Mouse (Mus musculus): ENCODE measurements around the gene Snca. TPM values are rescaled to one million over a fixed set of nuclear protein-coding genes. Genes with fewer than 3 reads are reported as not detected.
"Not testable (repeated sequence)": the region's sequence is repeated elsewhere in the genome, so short reads cannot be mapped to it uniquely, and the experiment has no call there.

Gene Snca
- polyA plus RNA-seq, 1 experiment: 66.5 TPM

GRCm38 (mm10) chr6:60741427-60742071, 88.1 kb downstream of the Snca start:
- TF ChIP-seq GATA1 (IDR thresholded peaks at IDR 0.05; ENCODE audit: low read length) (no peak), TAL1 (IDR thresholded peaks at IDR 0.05; ENCODE audit: low read length) (no peak)
- H3K27me3 ChIP-seq (ENCODE audit: control insufficient read depth): no peaks in the 10 kb centered on the region
- no peaks in the 10 kb centered on the region for H3K4me1 ChIP-seq (ENCODE audit: control insufficient read depth)
- H3K9me3 ChIP-seq (ENCODE audit: control insufficient read depth, low read length): no peaks in the 10 kb centered on the region
- H3K36me3 ChIP-seq (ENCODE audit: control insufficient read depth): peaks cover 98% of the 10 kb centered on the region
- no peak overlapping the region for H3K4me3 ChIP-seq (replicated peaks)

DNA sequence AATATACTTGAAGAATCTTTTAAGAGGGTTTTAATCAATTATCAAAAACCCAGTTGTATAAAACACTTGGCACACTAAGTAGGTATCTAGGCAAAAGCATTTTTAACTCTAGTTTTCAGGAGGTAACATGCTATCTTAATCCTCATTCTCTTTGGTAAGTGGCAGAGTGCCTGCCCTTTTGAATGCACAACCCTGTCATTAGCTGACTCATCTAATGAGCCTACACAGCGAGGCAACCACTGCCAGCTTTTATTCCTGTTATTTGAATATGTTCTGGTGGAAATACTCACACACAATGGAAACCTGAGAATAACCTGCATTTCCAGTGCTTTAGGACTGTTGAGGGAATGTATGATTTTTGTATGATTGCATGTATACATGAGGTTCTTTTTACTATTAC, 89.9 kb downstream of the Snca start:
- H3K36me3 ChIP-seq (ENCODE audit: control insufficient read depth): peaks cover 96% of the 10 kb centered on the region
- H3K4me3 ChIP-seq (replicated peaks): no peak overlapping the region
- H3K27me3 ChIP-seq (ENCODE audit: control insufficient read depth): no peaks in the 10 kb centered on the region
- no peaks in the 10 kb centered on the region for H3K9me3 ChIP-seq (ENCODE audit: control insufficient read depth, low read length)
- TF ChIP-seq GATA1 (IDR thresholded peaks at IDR 0.05; ENCODE audit: low read length) (no peak), TAL1 (IDR thresholded peaks at IDR 0.05; ENCODE audit: low read length) (no peak)
- H3K4me1 ChIP-seq (ENCODE audit: control insufficient read depth): no peaks in the 10 kb centered on the region

DNA sequence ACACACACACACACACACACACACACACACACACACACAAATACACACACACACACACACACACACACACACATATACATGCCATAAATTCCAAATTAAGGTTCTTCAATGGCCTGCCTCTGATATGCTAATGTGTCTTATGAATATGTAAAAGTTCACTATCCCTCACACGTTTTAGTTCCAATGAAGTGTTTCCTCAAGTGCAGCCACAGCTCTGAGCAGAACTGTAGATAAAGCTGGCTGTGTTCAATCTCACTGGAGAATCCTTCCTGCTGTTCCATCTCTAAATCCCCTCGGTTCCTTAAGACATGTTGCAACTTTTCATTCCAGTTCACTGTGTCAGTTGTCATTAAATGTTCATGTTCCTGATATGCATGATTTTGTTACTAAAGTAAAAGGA, 98.5 kb downstream of the Snca start:
- H3K4me3 ChIP-seq (replicated peaks): no peak overlapping the region
- H3K9me3 ChIP-seq (ENCODE audit: control insufficient read depth, low read length): no peaks in the 10 kb centered on the region
- peaks cover 62% of the 10 kb centered on the region for H3K36me3 ChIP-seq (ENCODE audit: control insufficient read depth)
- no peak for TF ChIP-seq GATA1 (IDR thresholded peaks at IDR 0.05; ENCODE audit: low read length)
- no peak for TF ChIP-seq TAL1 (IDR thresholded peaks at IDR 0.05; ENCODE audit: low read length)
- no peaks in the 10 kb centered on the region for H3K27me3 ChIP-seq (ENCODE audit: control insufficient read depth)
- H3K4me1 ChIP-seq (ENCODE audit: control insufficient read depth): no peaks in the 10 kb centered on the region

GRCm38 (mm10) chr6:60724110-60724829, 105.4 kb downstream of the Snca start:
- TF ChIP-seq TAL1 (IDR thresholded peaks at IDR 0.05; ENCODE audit: low read length) (no peak), GATA1 (IDR thresholded peaks at IDR 0.05; ENCODE audit: low read length) (no peak)
- H3K4me3 ChIP-seq (replicated peaks): no peak overlapping the region

GRCm38 (mm10) chr6:60717566-60717965, 112.1 kb downstream of the Snca start:
- Histone ChIP-seq H3K36me3 (ENCODE audit: control insufficient read depth) (no peaks in the 10 kb centered on the region), H3K9me3 (ENCODE audit: control insufficient read depth, low read length) (no peaks in the 10 kb centered on the region), H3K27me3 (ENCODE audit: control insufficient read depth) (no peaks in the 10 kb centered on the region), H3K4me3 (replicated peaks) (no peak overlapping the region), H3K4me1 (ENCODE audit: control insufficient read depth) (no peaks in the 10 kb centered on the region)
- TF ChIP-seq GATA1 (IDR thresholded peaks at IDR 0.05; ENCODE audit: low read length) (no peak), TAL1 (IDR thresholded peaks at IDR 0.05; ENCODE audit: low read length) (no peak)

More at GRCm38 (mm10) chr6:60724110-60724829, 105.4 kb downstream of the Snca start:
- Histone ChIP-seq H3K36me3 (ENCODE audit: control insufficient read depth) (no peaks in the 10 kb centered on the region), H3K4me1 (ENCODE audit: control insufficient read depth) (no peaks in the 10 kb centered on the region), H3K27me3 (ENCODE audit: control insufficient read depth) (no peaks in the 10 kb centered on the region), H3K9me3 (ENCODE audit: control insufficient read depth, low read length) (no peaks in the 10 kb centered on the region)

DNA sequence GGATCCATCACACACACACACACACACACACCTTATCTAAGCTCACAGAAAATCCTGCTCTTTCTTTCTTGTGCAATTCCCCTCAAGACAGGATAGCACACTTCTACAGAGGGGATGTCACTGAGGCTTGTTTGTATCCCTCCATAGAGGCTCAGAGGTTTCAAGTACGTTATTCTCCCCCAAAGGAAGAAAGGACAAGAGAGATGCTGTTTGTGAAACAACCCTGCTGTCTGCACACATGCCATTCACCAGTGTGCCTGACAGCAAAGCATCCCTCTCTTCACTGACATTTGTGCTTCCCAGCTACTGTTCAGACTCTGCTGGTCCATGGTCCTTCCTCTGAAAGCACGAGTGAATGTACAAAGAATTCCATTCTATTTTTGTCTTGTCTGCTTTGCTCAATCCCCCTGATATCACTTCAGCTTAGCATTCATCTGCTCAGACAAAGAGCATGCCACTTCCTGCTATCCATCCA, 119.6 kb downstream of the Snca start:
- Histone ChIP-seq H3K9me3 (ENCODE audit: control insufficient read depth, low read length) (no peaks in the 10 kb centered on the region), H3K4me1 (ENCODE audit: control insufficient read depth) (no peaks in the 10 kb centered on the region), H3K27me3 (ENCODE audit: control insufficient read depth) (no peaks in the 10 kb centered on the region), H3K36me3 (ENCODE audit: control insufficient read depth) (no peaks in the 10 kb centered on the region), H3K4me3 (replicated peaks) (no peak overlapping the region)
- no peak for TF ChIP-seq TAL1 (IDR thresholded peaks at IDR 0.05; ENCODE audit: low read length)
- no peak for TF ChIP-seq GATA1 (IDR thresholded peaks at IDR 0.05; ENCODE audit: low read length)

GRCm38 (mm10) chr6:60698072-60698471, 131.6 kb downstream of the Snca start:
- TF ChIP-seq GATA1 (IDR thresholded peaks at IDR 0.05; ENCODE audit: low read length) (no peak), TAL1 (IDR thresholded peaks at IDR 0.05; ENCODE audit: low read length) (no peak)
- H3K9me3 ChIP-seq (ENCODE audit: control insufficient read depth, low read length): peaks cover 5% of the 10 kb centered on the region
- H3K4me3 ChIP-seq (replicated peaks): no peak overlapping the region
- no peaks in the 10 kb centered on the region for H3K27me3 ChIP-seq (ENCODE audit: control insufficient read depth)
- H3K4me1 ChIP-seq (ENCODE audit: control insufficient read depth): no peaks in the 10 kb centered on the region
- no peaks in the 10 kb centered on the region for H3K36me3 ChIP-seq (ENCODE audit: control insufficient read depth)

DNA sequence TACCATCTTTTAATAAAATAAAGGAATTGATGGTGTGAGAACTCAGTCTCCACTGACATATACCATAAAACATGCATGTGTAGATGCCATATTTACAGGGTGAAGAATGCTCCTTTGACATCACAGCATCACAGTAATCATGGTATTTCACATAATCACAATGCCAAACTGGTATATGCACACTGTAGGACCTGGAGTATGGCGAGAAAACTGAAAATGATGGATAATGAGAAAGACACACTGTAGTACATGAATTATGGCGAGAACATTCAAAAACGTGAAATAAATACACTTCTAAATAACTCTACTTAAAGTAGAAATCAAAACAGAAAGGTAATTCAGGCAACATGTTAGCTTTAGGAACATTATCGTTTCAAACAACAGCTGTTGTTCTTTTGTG, 142.6 kb downstream of the Snca start:
- H3K36me3 ChIP-seq (ENCODE audit: control insufficient read depth); H3K9me3 ChIP-seq (ENCODE audit: control insufficient read depth, low read length); H3K4me1 ChIP-seq (ENCODE audit: control insufficient read depth); H3K27me3 ChIP-seq (ENCODE audit: control insufficient read depth); H3K4me3 ChIP-seq (replicated peaks): not testable (repeated sequence)

- Histone ChIP-seq H3K4me1 (ENCODE audit: control insufficient read depth) (no peaks in the 10 kb centered on the region), H3K36me3 (ENCODE audit: control insufficient read depth) (no peaks in the 10 kb centered on the region), H3K27me3 (ENCODE audit: control insufficient read depth) (no peaks in the 10 kb centered on the region), H3K9me3 (ENCODE audit: control insufficient read depth, low read length) (no peaks in the 10 kb centered on the region), H3K4me3 (replicated peaks) (no peak overlapping the region)
- TF ChIP-seq GATA1 (IDR thresholded peaks at IDR 0.05; ENCODE audit: low read length) (no peak), TAL1 (IDR thresholded peaks at IDR 0.05; ENCODE audit: low read length) (no peak)
Measured at GRCm38 (mm10) chr6:60682233-60682632, 147.4 kb downstream of the Snca start.

Other genes starting within 250 kb of the Snca start
- not detected in 2 replicates for gene Mmrn1, start 95.1 kb upstream of the Snca start, polyA plus RNA-seq (2012)